Mouse (Mus musculus): ENCODE data around the gene Gm20917. TPM values are rescaled to one million over a fixed set of nuclear protein-coding genes. Genes with fewer than 3 reads are reported as not detected.
"Not testable (repeated sequence)": the region's sequence is repeated elsewhere in the genome, so short reads cannot be mapped to it uniquely, and the experiment has no call there.

Gene Gm20917
- polyA plus RNA-seq (2016; fragmentation: Nextera tagmentation; extraction: Ambion mirVana): not detected in 2 replicates

DNA sequence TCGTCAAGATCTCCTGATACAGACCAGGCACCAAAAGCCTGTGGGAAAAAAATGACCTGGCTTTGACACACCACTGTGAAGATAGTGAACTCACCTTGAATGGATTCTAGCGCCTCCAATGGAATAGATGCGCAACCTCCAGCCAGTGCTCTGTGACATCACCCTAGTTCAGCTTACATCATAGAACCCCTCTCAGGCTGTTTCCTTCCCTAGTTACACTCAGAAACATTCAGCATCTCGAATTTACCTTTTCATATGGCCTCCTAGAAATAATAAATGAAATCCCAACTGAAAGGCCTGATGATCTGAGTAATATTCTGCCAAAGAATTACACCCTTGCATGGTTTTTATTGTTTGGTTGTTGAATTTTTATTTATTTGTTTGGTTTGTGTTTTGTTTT lies at the start of gene Gm20917:
Gm20917 (minus strand) TSS at position 101 of the 400 bp plus-strand sequence.
- H3K4me1 ChIP-seq; H3K9me3 ChIP-seq (replicated peaks); H3K36me3 ChIP-seq; H3K4me2 ChIP-seq; ATAC-seq; H3K4me3 ChIP-seq; H3K9ac ChIP-seq; H3K27ac ChIP-seq; H3K27me3 ChIP-seq (replicated peaks): not testable (repeated sequence)
- no CpG with 5 or more reads among the region's 4 CpGs for WGBS (ENCODE audit: insufficient replicate concordance)

Other genes starting within 250 kb of the Gm20917 start
- gene Gm20916, start 168.4 kb upstream of the Gm20917 start, polyA plus RNA-seq (2016; fragmentation: Nextera tagmentation; extraction: Ambion mirVana): not detected in 2 replicates

All from liver, embryonic 12.5 days (tissue).